Mouse (Mus musculus) MEL (cell line): ENCODE results near the gene Kcnmb2. TPM values are rescaled to one million over a fixed set of nuclear protein-coding genes. Genes with fewer than 3 reads are reported as not detected.

Experiments
- DNase-seq: peaks from one replicate; pipeline ENCODE4 v3.0.0; 2011; ENCODE audit warnings: low read depth, low spot score
- H3K27ac ChIP-seq: 2 replicates; pipeline ENCODE4 v1.5.1; 2012; ENCODE audit warnings: low read depth, mild to moderate bottlenecking, control low read depth, low read length, moderate library complexity; ENCODE audit not compliant: control insufficient read depth
- H3K27me3 ChIP-seq, 2 experiments: fragments of 150-350 bp in 1 of 2; sonication (generic) in 1 of 2; 2 replicates each; pipeline ENCODE4 v1.6.1; 2012; ENCODE audit warnings: low read length in 2 of 2, mild to moderate bottlenecking in 2 of 2, improper control_type of control experiment in 1 of 2, moderate library complexity in 1 of 2; ENCODE audit not compliant: insufficient read depth in 2 of 2, control insufficient read depth in 1 of 2
- H3K36me3 ChIP-seq, 2 experiments: 2 replicates each; pipeline ENCODE4 v1.6.1; 2012 to 2014; ENCODE audit warnings: low read length in 2 of 2, improper control_type of control experiment in 1 of 2, inconsistent platforms in 1 of 2, mild to moderate bottlenecking in 1 of 2; ENCODE audit not compliant: insufficient read depth in 2 of 2, control insufficient read depth in 1 of 2
- H3K4me1 ChIP-seq, 2 experiments: fragments of 150-350 bp in 1 of 2; sonication (generic) in 1 of 2; 2 replicates each; pipeline ENCODE4 v1.6.1; 2012; ENCODE audit warnings: low read length in 2 of 2, improper control_type of control experiment in 1 of 2, mild to moderate bottlenecking in 1 of 2; ENCODE audit not compliant: insufficient read depth in 2 of 2, control insufficient read depth in 1 of 2
- H3K4me3 ChIP-seq, 2 experiments: fragments of 150-350 bp in 1 of 2; sonication (generic) in 1 of 2; 2 replicates each; pipeline ENCODE4 v1.5.1; 2012; ENCODE audit warnings: low read depth in 2 of 2, low read length in 2 of 2, mild to moderate bottlenecking in 2 of 2, moderate library complexity in 2 of 2, control low read depth in 1 of 2, improper control_type of control experiment in 1 of 2; ENCODE audit not compliant: control insufficient read depth in 1 of 2, insufficient read depth in 1 of 2
- H3K79me2 ChIP-seq: 2 replicates; pipeline ENCODE4 v1.6.1; 2012; ENCODE audit warnings: mild to moderate bottlenecking, low read length, moderate library complexity; ENCODE audit not compliant: control insufficient read depth, poor library complexity, insufficient read depth
- H3K9ac ChIP-seq: 2 replicates; pipeline ENCODE4 v1.6.1; 2012; ENCODE audit warnings: low read depth, mild to moderate bottlenecking, control low read depth, low read length, moderate library complexity; ENCODE audit not compliant: control insufficient read depth, poor library complexity, severe bottlenecking
- H3K9me3 ChIP-seq: fragments of 150-350 bp; sonication (generic); replicated peaks from 2 replicates; pipeline ENCODE4 v1.6.1; 2012; ENCODE audit warnings: mild to moderate bottlenecking, low read length, improper control_type of control experiment, moderate library complexity; ENCODE audit not compliant: insufficient read depth
- CHD2 ChIP-seq: IDR thresholded peaks from 2 replicates; pipeline ENCODE4 v1.6.1; 2011; ENCODE audit warnings: low read length, improper control_type of control experiment
- CTCF ChIP-seq, 3 experiments: IDR thresholded peaks in 2 of 3; conservative IDR thresholded peaks in 1 of 3; 2 replicates each; pipeline ENCODE4 v1.5.1; 2011 to 2012; ENCODE audit warnings: low read length in 3 of 3, low read depth in 2 of 3, mild to moderate bottlenecking in 2 of 3, improper control_type of control experiment in 1 of 3, inconsistent platforms in 1 of 3, mixed read lengths in 1 of 3, moderate library complexity in 1 of 3; ENCODE audit not compliant: control insufficient read depth in 1 of 3, insufficient read depth in 1 of 3, poor library complexity in 1 of 3, severe bottlenecking in 1 of 3
- E2F4 ChIP-seq: IDR thresholded peaks from 2 replicates; pipeline ENCODE4 v1.6.1; 2011; ENCODE audit warnings: low read depth, low read length, improper control_type of control experiment, borderline replicate concordance
- GATA1 ChIP-seq: IDR thresholded peaks from 2 replicates; pipeline ENCODE4 v1.6.1; 2011; ENCODE audit warnings: low read depth, low read length, improper control_type of control experiment
- JUND ChIP-seq: IDR thresholded peaks from 2 replicates; pipeline ENCODE4 v1.6.1; 2011; ENCODE audit warnings: low read depth, mild to moderate bottlenecking, improper control_type of control experiment, low read length
- KAT2A ChIP-seq: conservative IDR thresholded peaks from 2 replicates; pipeline ENCODE4 v1.6.1; 2012; ENCODE audit warnings: low read depth, low read length, improper control_type of control experiment, inconsistent platforms
- MAX ChIP-seq: IDR thresholded peaks from 2 replicates; pipeline ENCODE4 v1.6.1; 2011; ENCODE audit warnings: low read length, improper control_type of control experiment
- MYC ChIP-seq: IDR thresholded peaks from 2 replicates; pipeline ENCODE4 v1.6.1; 2011; ENCODE audit warnings: low read depth, mild to moderate bottlenecking, low read length, improper control_type of control experiment, moderate library complexity
- NELFE ChIP-seq: IDR thresholded peaks from 2 replicates; pipeline ENCODE4 v1.6.1; 2011; ENCODE audit warnings: low read depth, low read length, improper control_type of control experiment
- NRF1 ChIP-seq: IDR thresholded peaks from 2 replicates; pipeline ENCODE4 v1.6.1; 2014; ENCODE audit warnings: low read depth, mild to moderate bottlenecking, inconsistent platforms, low read length, improper control_type of control experiment, moderate library complexity; ENCODE audit not compliant: poor library complexity, insufficient read depth, severe bottlenecking
- POLR2AphosphoS2 ChIP-seq: IDR thresholded peaks from 2 replicates; pipeline ENCODE4 v1.6.1; 2011; ENCODE audit warnings: low read length, improper control_type of control experiment
- RAD21 ChIP-seq: IDR thresholded peaks from 2 replicates; pipeline ENCODE4 v1.6.1; 2011; ENCODE audit warnings: mild to moderate bottlenecking, low read depth, low read length, improper control_type of control experiment
- SMC3 ChIP-seq: IDR thresholded peaks from 2 replicates; pipeline ENCODE4 v1.6.1; 2011; ENCODE audit warnings: low read depth, low read length, improper control_type of control experiment
- TAL1 ChIP-seq: IDR thresholded peaks from 2 replicates; pipeline ENCODE4 v1.6.1; 2012; ENCODE audit warnings: mild to moderate bottlenecking, inconsistent platforms, low read length, moderate library complexity, mixed read lengths
- TBP ChIP-seq: IDR thresholded peaks from 2 replicates; pipeline ENCODE4 v1.8.0; 2011; ENCODE audit warnings: low read depth, low read length, improper control_type of control experiment
- UBTF ChIP-seq: IDR thresholded peaks from 2 replicates; pipeline ENCODE4 v1.6.1; 2012; ENCODE audit warnings: low read depth, mild to moderate bottlenecking, inconsistent platforms, low read length, improper control_type of control experiment, moderate library complexity, borderline replicate concordance; ENCODE audit not compliant: insufficient read depth
- ZMIZ1 ChIP-seq: IDR thresholded peaks from 2 replicates; pipeline ENCODE4 v1.6.1; 2012; ENCODE audit warnings: low read depth, mild to moderate bottlenecking, inconsistent platforms, low read length, improper control_type of control experiment, moderate library complexity
- polyA plus RNA-seq, 2 experiments: library from polyadenylated mRNA; stranded (reverse) in 1 of 2; unstranded in 1 of 2; fragments of >175 nt in 1 of 2; fragments of >200 nt in 1 of 2; gene quantifications; 2 replicates each; pipeline versions ENCODE4 v1.2.1 to v1.2.4; 2012; ENCODE audit warnings: low replicate concordance in 2 of 2, low read depth in 1 of 2; ENCODE audit not compliant: insufficient read length in 2 of 2, insufficient read depth in 1 of 2, missing spikeins in 1 of 2
- total RNA-seq: library from RNA; depleted of rRNA; stranded (reverse); fragments of 300-350 nt; gene quantifications from 2 replicates; pipeline ENCODE4 v1.2.3, GENCODE M21; 2012

Gene Kcnmb2
- total and polyA plus RNA-seq, 3 experiments: not detected

GRCm38 (mm10) chr3:32144655-32145054, 242.3 kb downstream of the Kcnmb2 start:
- no peak overlapping the region for H3K9ac ChIP-seq
- no peaks in the 10 kb centered on the region for H3K79me2 ChIP-seq
- no peaks in the 10 kb centered on the region for H3K4me1 ChIP-seq
- no peak for DNase-seq
- H3K4me3 ChIP-seq: no peak overlapping the region
- no peaks in the 10 kb centered on the region for H3K27me3 ChIP-seq
- H3K9me3 ChIP-seq: no peaks in the 10 kb centered on the region
- no peak overlapping the region for H3K27ac ChIP-seq
- TF ChIP-seq E2F4: no peak
- no peak for TF ChIP-seq TBP
- TF ChIP-seq KAT2A: no peak
- no peak for TF ChIP-seq JUND
- TF ChIP-seq CTCF (IDR thresholded peaks at IDR 0.05 in 2 of 3, conservative IDR thresholded peaks at IDR 0.05 in 1 of 3; ENCODE audit: control insufficient read depth in 1 of 3, insufficient read depth in 1 of 3, low read depth in 2 of 3, low read length in 3 of 3, poor library complexity in 1 of 3, severe bottlenecking in 1 of 3): no peak
- no peak for TF ChIP-seq RAD21
- no peak for TF ChIP-seq NELFE
- no peak for TF ChIP-seq UBTF
- TF ChIP-seq ZMIZ1: no peak
- no peak for TF ChIP-seq SMC3
- no peak for TF ChIP-seq GATA1
- TF ChIP-seq NRF1: no peak
- no peak for TF ChIP-seq POLR2AphosphoS2
- H3K36me3 ChIP-seq: no peaks in the 10 kb centered on the region

DNA sequence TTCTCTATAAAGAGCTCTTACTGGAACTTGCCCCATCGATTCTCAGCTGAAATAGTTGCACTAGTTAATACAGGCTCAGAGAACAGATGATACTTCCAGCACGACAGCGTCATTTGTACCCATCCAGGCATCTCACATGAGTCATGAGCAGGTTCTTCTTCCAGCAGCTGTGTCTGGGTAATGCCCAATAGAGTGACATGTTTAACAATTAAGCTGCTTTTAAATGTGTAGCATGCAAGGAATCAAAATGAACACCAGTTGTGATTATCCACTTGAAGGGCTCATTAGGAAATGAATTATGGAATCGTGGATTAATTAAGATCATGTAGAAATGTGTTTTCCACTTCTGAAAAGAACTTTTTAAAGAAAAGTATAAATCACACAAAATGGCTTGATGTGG, 245.4 kb downstream of the Kcnmb2 start:
- Histone ChIP-seq H3K36me3 (no peaks in the 10 kb centered on the region), H3K4me3 (no peak overlapping the region), H3K27me3 (no peaks in the 10 kb centered on the region), H3K79me2 (no peaks in the 10 kb centered on the region), H3K9me3 (no peaks in the 10 kb centered on the region), H3K27ac (no peak overlapping the region), H3K4me1 (no peaks in the 10 kb centered on the region), H3K9ac (no peak overlapping the region)
- no peak for DNase-seq
- no peak for TF ChIP-seq MYC
- TF ChIP-seq TAL1: no peak
- no peak for TF ChIP-seq UBTF
- TF ChIP-seq TBP: no peak
- TF ChIP-seq SMC3: no peak
- TF ChIP-seq MAX: no peak
- TF ChIP-seq CHD2: no peak
